Mouse (Mus musculus): ENCODE results near the gene Ttc23.

DNA sequence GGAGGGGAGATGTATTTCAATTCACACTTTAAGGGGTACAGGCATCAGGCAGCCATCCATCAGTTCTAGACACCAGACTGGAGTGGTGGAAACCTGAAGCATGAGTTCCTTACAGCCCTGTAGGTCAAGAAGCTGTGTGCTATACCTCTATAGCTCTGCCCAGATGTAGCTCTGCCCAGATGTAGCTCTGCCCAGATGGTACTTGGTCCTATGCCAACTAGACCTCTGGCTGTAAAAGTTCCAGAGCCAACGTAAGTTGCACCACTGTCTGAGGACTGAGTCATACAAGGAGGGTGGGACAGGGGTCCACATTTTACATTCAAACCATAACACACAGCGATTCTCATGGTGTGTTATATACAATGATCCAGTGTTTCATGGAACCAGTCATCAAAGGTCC lies 140.7 kb downstream of the Ttc23 start:
- TF ChIP-seq CHD1 (IDR thresholded peaks at IDR 0.05; ENCODE audit: low read depth, low read length) = no peak
- TF ChIP-seq GABPA (IDR thresholded peaks at IDR 0.05; ENCODE audit: low read depth, low read length) = no peak
- TF ChIP-seq HCFC1 (IDR thresholded peaks at IDR 0.05; ENCODE audit: low read depth, low read length) = no peak
- TF ChIP-seq MAX (IDR thresholded peaks at IDR 0.05; ENCODE audit: low read length) = no peak
- TF ChIP-seq CTCF (IDR thresholded peaks at IDR 0.05 in 2 of 3, conservative IDR thresholded peaks at IDR 0.05 in 1 of 3; ENCODE audit: control insufficient read depth in 1 of 3, insufficient read depth in 1 of 3, low read depth in 2 of 3, low read length in 3 of 3, poor library complexity in 1 of 3, severe bottlenecking in 1 of 3) = no peak
- no peak for TF ChIP-seq POLR2A (IDR thresholded peaks at IDR 0.05; ENCODE audit: control insufficient read depth in 1 of 2, insufficient read depth in 1 of 2, low read depth in 1 of 2, low read length in 2 of 2, poor library complexity in 1 of 2)
- no peak for TF ChIP-seq E2F4 (IDR thresholded peaks at IDR 0.05; ENCODE audit: borderline replicate concordance, low read depth, low read length)
- TF ChIP-seq EP300 (IDR thresholded peaks at IDR 0.05; ENCODE audit: low read depth in 1 of 2, low read length in 2 of 2) = no peak
